In genomic region chr11:67860743-67861398, GRCm38 (mm10) we compare ENCODE assay signal across 16 mouse cellular contexts.
DNase-seq lines count a peak whose midpoint lies in the region; ATAC-seq and TF ChIP-seq lines count a peak whose summit lies in the region.
"Had no signal": no experiment of that assay in that cellular context is flagged by ENCODE, and none has a peak within 500 bp of the region (broad histone marks: within the 10 kb centered on the region; RNA-seq: fewer than 3 reads in every experiment).

No protein-coding gene starts in this region.

- H3K27me3 ChIP-seq in kidney, embryonic 15.5 days, result no peaks in the 10 kb centered on the region
- H3K27me3 ChIP-seq in kidney, adult 2 months (replicated peaks; ENCODE audit: control insufficient read depth, insufficient read depth, low read length), result no peaks in the 10 kb centered on the region
- no peaks in the 10 kb centered on the region; the same call in 1 of the 2 replicates for H3K27me3 ChIP-seq in E14TG2a.4 (ENCODE audit: insufficient read depth, low read length)
- H3K27me3 ChIP-seq in intestine, embryonic 16.5 days (replicated peaks; ENCODE audit: control insufficient read depth, insufficient read depth, low read length), result no peaks in the 10 kb centered on the region
- H3K27me3 ChIP-seq: hindbrain, embryonic 15.5 days; liver, embryonic 13.5 days had no signal

- no peak for TF ChIP-seq CTCF in kidney, adult 2 months (conservative IDR thresholded peaks at IDR 0.05; ENCODE audit: insufficient read depth, insufficient read length, low read depth, low read length)
- TF ChIP-seq CTCF in E14TG2a.4 (conservative IDR thresholded peaks at IDR 0.05; ENCODE audit: low read length), result no peak

- no peak overlapping the region for H3K4me2 ChIP-seq in kidney, embryonic 15.5 days
- H3K4me2 ChIP-seq in intestine, embryonic 16.5 days (ENCODE audit: low read depth, low read length), result no peak overlapping the region
- H3K4me2 ChIP-seq: hindbrain, embryonic 15.5 days; liver, embryonic 13.5 days had no signal

- TF ChIP-seq POLR2A in kidney, adult 2 months (IDR thresholded peaks at IDR 0.05; ENCODE audit: low read depth, low read length), result no peak

- no peak overlapping the region for H3K4me3 ChIP-seq in kidney, embryonic 15.5 days (replicated peaks)
- no peak overlapping the region for H3K4me3 ChIP-seq in kidney, adult 2 months (ENCODE audit: insufficient read depth, low read depth, low read length)
- peak overlapping the region; percentile 49; the same call in 1 of the 2 replicates for H3K4me3 ChIP-seq in E14TG2a.4 (replicated peaks; ENCODE audit: low read length)
- no peak overlapping the region for H3K4me3 ChIP-seq in intestine, embryonic 16.5 days (ENCODE audit: low read length)
- H3K4me3 ChIP-seq: hindbrain, embryonic 15.5 days; left cerebral cortex, adult 2 months; liver, embryonic 13.5 days had no signal

- no peaks in the 10 kb centered on the region for H3K9me3 ChIP-seq in kidney, embryonic 15.5 days (replicated peaks)
- no peaks in the 10 kb centered on the region for H3K9me3 ChIP-seq in E14TG2a.4 (ENCODE audit: low read length)
- no peaks in the 10 kb centered on the region for H3K9me3 ChIP-seq in intestine, embryonic 16.5 days (ENCODE audit: control insufficient read depth, low read length)
- H3K9me3 ChIP-seq: hindbrain, embryonic 15.5 days; liver, embryonic 13.5 days had no signal

- WGBS in kidney, embryonic 15.5 days, result 53% methylated on average over 7 of the region's 7 CpGs
- WGBS in kidney, adult 2 months, result 67% methylated on average over 7 of the region's 7 CpGs
- 43% methylated on average over 7 of the region's 7 CpGs for WGBS in intestine, embryonic 16.5 days

- peak; percentile 71 for DNase-seq in heart, adult 11 months
- DNase-seq in heart, adult 9 months (ENCODE audit: low spot score in 2 of 2), result no peak
- DNase-seq in kidney, adult 2 months, result no peak
- DNase-seq in adrenal gland, postnatal 36 days, result no peak
- DNase-seq in kidney, postnatal 25 days, result no peak
- DNase-seq: B cell, adult 2 months; cerebellum, adult 2 months; gastrocnemius, postnatal 10 days; liver, embryonic 13.5 days; right cerebral cortex, postnatal 14 days; thymus, postnatal 14 days had no signal

- H3K36me3 ChIP-seq in kidney, embryonic 15.5 days, result no peaks in the 10 kb centered on the region
- no peaks in the 10 kb centered on the region for H3K36me3 ChIP-seq in kidney, adult 2 months (ENCODE audit: control insufficient read depth, insufficient read depth, low read length)
- H3K36me3 ChIP-seq in E14TG2a.4 (ENCODE audit: insufficient read depth, low read length), result no peaks in the 10 kb centered on the region
- H3K36me3 ChIP-seq in intestine, embryonic 16.5 days (ENCODE audit: control insufficient read depth, insufficient read depth, low read length), result no peaks in the 10 kb centered on the region; the same call in 1 of the 2 replicates
- H3K36me3 ChIP-seq: hindbrain, embryonic 15.5 days; liver, embryonic 13.5 days had no signal

- peaks cover 12% of the 10 kb centered on the region for H3K4me1 ChIP-seq in kidney, embryonic 15.5 days
- no peaks in the 10 kb centered on the region for H3K4me1 ChIP-seq in kidney, adult 2 months (ENCODE audit: control insufficient read depth, insufficient read depth, low read length)
- peaks cover 36% of the 10 kb centered on the region for H3K4me1 ChIP-seq in E14TG2a.4 (replicated peaks; ENCODE audit: low read depth, low read length)
- peaks cover 14% of the 10 kb centered on the region for H3K4me1 ChIP-seq in intestine, embryonic 16.5 days (ENCODE audit: control insufficient read depth, insufficient read depth, low read length)
- H3K4me1 ChIP-seq: hindbrain, embryonic 15.5 days; liver, embryonic 13.5 days had no signal

- peak overlapping the region; percentile 61 for H3K27ac ChIP-seq in kidney, embryonic 15.5 days
- no peak overlapping the region for H3K27ac ChIP-seq in kidney, adult 2 months (ENCODE audit: insufficient read depth, low read depth, low read length)
- H3K27ac ChIP-seq in intestine, embryonic 16.5 days (ENCODE audit: low read length), result peak overlapping the region; percentile 18
- H3K27ac ChIP-seq: hindbrain, embryonic 15.5 days; left cerebral cortex, adult 2 months; liver, embryonic 13.5 days had no signal

- ATAC-seq in kidney, embryonic 15.5 days (replicated peaks; ENCODE audit: low FRiP score), result no peak
- ATAC-seq in intestine, embryonic 16.5 days, result peak; percentile 90

- no peak overlapping the region for H3K9ac ChIP-seq in kidney, embryonic 15.5 days
- H3K9ac ChIP-seq in intestine, embryonic 16.5 days (ENCODE audit: low read depth, low read length), result no peak overlapping the region
- H3K9ac ChIP-seq: hindbrain, embryonic 15.5 days; liver, embryonic 13.5 days had no signal
